Mouse (Mus musculus): ENCODE results near the gene Gm3646. TPM values are rescaled to one million over a fixed set of nuclear protein-coding genes. Genes with fewer than 3 reads are reported as not detected.

Gene Gm3646
- total and polyA plus RNA-seq, 3 experiments, result 1.9 to 9.2 (median 9.1) TPM

DNA sequence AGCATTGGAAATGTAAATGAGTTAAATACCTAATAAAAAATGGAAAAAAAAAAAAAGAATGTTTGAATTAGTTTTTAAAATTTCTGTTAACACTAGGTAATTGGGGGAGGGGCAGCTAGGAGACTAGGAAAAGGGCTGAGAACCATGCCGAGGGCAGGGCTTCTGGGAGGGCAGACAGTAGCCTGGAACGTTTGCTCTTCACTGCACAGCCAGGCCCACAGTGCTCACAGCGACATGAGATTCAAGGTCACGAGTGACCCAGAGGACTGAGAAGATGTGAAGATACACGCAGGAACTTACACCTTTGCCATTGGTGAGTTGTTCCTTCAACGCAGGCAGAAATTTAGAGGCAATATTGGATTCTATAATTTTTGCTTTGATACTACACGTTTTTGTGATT is 2.2 kb downstream of the Gm3646 start:
- H3K27me3 ChIP-seq (ENCODE audit: control insufficient read depth, insufficient read depth, low read length), result no peaks in the 10 kb centered on the region
- no peaks in the 10 kb centered on the region for H3K36me3 ChIP-seq (ENCODE audit: control insufficient read depth, insufficient read depth, low read length)
- no peak overlapping the region for H3K27ac ChIP-seq
- no peaks in the 10 kb centered on the region for H3K79me2 ChIP-seq (replicated peaks; ENCODE audit: control insufficient read depth, insufficient read depth, low read length)
- no peak overlapping the region for H3K9ac ChIP-seq (ENCODE audit: low read depth, low read length)
- H3K4me1 ChIP-seq (ENCODE audit: control insufficient read depth, insufficient read depth, low read length), result peaks cover 1% of the 10 kb centered on the region; the same call in 1 of the 2 replicates
- H3K4me3 ChIP-seq, result no peak overlapping the region
- 89% methylated on average over 7 of the region's 7 CpGs for WGBS
- intact Hi-C loops (cut with DNase I), result no loop called here
- TF ChIP-seq CTCF (IDR thresholded peaks at IDR 0.05) (no peak), EP300 (IDR thresholded peaks at IDR 0.05; ENCODE audit: insufficient read depth, low read depth, low read length) (no peak), POLR2A (IDR thresholded peaks at IDR 0.05; ENCODE audit: insufficient read depth, low read depth, low read length) (no peak)
- DNase-seq, result no peak

DNA sequence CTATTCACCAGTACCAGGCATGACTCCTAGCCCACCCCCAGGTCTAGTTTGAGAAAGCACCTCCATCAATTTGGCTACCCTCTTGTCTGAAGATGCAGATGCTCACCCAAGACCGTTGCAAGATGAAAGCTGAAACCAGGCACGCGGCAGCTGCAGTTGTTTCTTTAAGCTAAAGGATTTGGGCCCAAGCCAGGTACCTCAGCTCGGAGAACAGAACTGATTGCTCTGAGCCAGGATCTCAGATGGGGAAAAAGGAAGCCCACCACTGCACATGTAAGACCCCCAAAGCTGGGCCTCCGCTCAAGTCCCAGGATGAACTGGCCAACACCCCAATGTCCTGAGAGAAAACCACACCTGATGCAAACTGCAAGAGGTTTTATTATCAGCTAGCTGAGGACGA is 7.6 kb downstream of the Gm3646 start:
- no peak for DNase-seq
- Histone ChIP-seq H3K4me1 (ENCODE audit: control insufficient read depth, insufficient read depth, low read length) (no peaks in the 10 kb centered on the region), H3K36me3 (ENCODE audit: control insufficient read depth, insufficient read depth, low read length) (no peaks in the 10 kb centered on the region), H3K4me3 (no peak overlapping the region), H3K79me2 (replicated peaks; ENCODE audit: control insufficient read depth, insufficient read depth, low read length) (no peaks in the 10 kb centered on the region), H3K27me3 (ENCODE audit: control insufficient read depth, insufficient read depth, low read length) (no peaks in the 10 kb centered on the region), H3K27ac (no peak overlapping the region), H3K9ac (ENCODE audit: low read depth, low read length) (no peak overlapping the region)
- no peak for TF ChIP-seq EP300 (IDR thresholded peaks at IDR 0.05; ENCODE audit: insufficient read depth, low read depth, low read length)
- no peak for TF ChIP-seq POLR2A (IDR thresholded peaks at IDR 0.05; ENCODE audit: insufficient read depth, low read depth, low read length)
- TF ChIP-seq CTCF (IDR thresholded peaks at IDR 0.05), result no peak
- WGBS, result 80% methylated on average over 6 of the region's 6 CpGs
- intact Hi-C loops (cut with DNase I), result no loop called here

DNA sequence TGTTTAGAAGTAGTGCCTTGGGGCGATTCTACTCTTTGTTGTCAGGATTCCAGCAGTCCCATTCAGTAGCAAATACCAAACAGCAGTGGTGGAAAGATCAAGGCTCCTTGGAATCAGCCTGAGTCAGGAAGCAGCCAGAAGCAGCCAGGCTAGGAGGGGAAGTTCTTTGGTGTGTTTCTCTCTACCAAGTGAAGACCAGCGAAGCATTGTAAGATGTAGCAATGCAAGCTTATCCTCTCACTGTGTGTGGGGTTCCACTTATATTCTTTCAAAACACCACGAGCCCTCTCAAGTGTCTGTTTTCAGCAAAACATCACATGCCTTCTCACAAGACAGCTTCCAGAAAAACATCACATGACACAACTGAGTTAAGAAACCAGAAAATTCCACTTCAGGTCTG is 8.4 kb downstream of the Gm3646 start:
- Histone ChIP-seq H3K36me3 (ENCODE audit: control insufficient read depth, insufficient read depth, low read length) (no peaks in the 10 kb centered on the region), H3K79me2 (replicated peaks; ENCODE audit: control insufficient read depth, insufficient read depth, low read length) (no peaks in the 10 kb centered on the region), H3K27me3 (ENCODE audit: control insufficient read depth, insufficient read depth, low read length) (no peaks in the 10 kb centered on the region), H3K4me1 (ENCODE audit: control insufficient read depth, insufficient read depth, low read length) (no peaks in the 10 kb centered on the region), H3K9ac (ENCODE audit: low read depth, low read length) (no peak overlapping the region), H3K4me3 (no peak overlapping the region), H3K27ac (no peak overlapping the region)
- 82% methylated on average over 3 of the region's 3 CpGs for WGBS
- no peak for TF ChIP-seq CTCF (IDR thresholded peaks at IDR 0.05)
- TF ChIP-seq POLR2A (IDR thresholded peaks at IDR 0.05; ENCODE audit: insufficient read depth, low read depth, low read length), result no peak
- no peak for TF ChIP-seq EP300 (IDR thresholded peaks at IDR 0.05; ENCODE audit: insufficient read depth, low read depth, low read length)
- intact Hi-C loops (cut with DNase I), result no loop called here
- DNase-seq, result no peak

DNA sequence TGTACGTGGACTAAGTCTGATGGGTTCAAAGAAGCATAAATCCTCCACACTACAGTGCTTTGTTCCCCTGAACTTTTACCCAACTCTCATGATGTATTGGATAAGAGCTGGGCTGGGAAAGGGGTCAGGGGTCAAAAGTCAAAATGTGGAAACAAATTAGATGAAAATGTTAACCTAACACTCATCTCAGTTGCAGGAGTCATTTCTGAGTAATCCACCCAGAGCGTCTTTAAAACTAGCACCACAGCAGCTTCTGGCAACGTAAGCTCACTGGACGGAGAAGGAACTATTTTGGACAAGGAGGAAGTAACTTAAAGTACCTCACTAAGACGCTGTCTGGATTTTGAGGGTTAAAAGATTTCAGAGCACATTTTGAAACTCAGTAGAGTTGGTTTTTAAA is 20.5 kb downstream of the Gm3646 start:
- no peak overlapping the region for H3K27ac ChIP-seq
- no peaks in the 10 kb centered on the region for H3K36me3 ChIP-seq (ENCODE audit: control insufficient read depth, insufficient read depth, low read length)
- no peaks in the 10 kb centered on the region for H3K27me3 ChIP-seq (ENCODE audit: control insufficient read depth, insufficient read depth, low read length)
- no peak for TF ChIP-seq POLR2A (IDR thresholded peaks at IDR 0.05; ENCODE audit: insufficient read depth, low read depth, low read length)
- WGBS, result 87% methylated on average over 5 of the region's 5 CpGs
- intact Hi-C loops (cut with DNase I), result no loop called here
- H3K79me2 ChIP-seq (replicated peaks; ENCODE audit: control insufficient read depth, insufficient read depth, low read length), result no peaks in the 10 kb centered on the region
- DNase-seq, result no peak
- H3K4me1 ChIP-seq (ENCODE audit: control insufficient read depth, insufficient read depth, low read length), result no peaks in the 10 kb centered on the region
- H3K9ac ChIP-seq (ENCODE audit: low read depth, low read length), result no peak overlapping the region
- no peak overlapping the region for H3K4me3 ChIP-seq

DNA sequence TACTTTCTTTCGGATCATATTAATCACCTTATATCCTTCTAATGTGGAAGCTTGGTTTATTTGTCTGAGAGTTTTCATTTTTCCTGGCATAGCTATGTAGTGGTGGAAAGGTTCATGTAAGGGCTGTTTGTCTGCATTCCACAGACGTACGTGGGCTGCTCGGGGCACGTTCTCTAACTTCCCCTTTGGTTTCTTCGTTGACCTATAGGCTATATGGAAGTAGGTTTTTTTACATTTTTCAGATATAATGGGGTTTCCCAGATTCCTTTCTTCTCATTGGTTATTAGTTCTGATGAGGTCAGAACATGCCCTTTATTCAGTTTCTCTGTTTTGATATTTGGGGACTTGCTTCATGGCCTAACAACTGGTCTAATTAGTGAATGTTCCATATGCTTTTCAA is 23.3 kb downstream of the Gm3646 start:
- 85% methylated on average over 6 of the region's 6 CpGs for WGBS
- no peaks in the 10 kb centered on the region for H3K36me3 ChIP-seq (ENCODE audit: control insufficient read depth, insufficient read depth, low read length)
- H3K27ac ChIP-seq, result no peak overlapping the region
- TF ChIP-seq CTCF (IDR thresholded peaks at IDR 0.05), result no peak
- TF ChIP-seq POLR2A (IDR thresholded peaks at IDR 0.05; ENCODE audit: insufficient read depth, low read depth, low read length), result no peak
- TF ChIP-seq EP300 (IDR thresholded peaks at IDR 0.05; ENCODE audit: insufficient read depth, low read depth, low read length), result no peak
- no peaks in the 10 kb centered on the region for H3K4me1 ChIP-seq (ENCODE audit: control insufficient read depth, insufficient read depth, low read length)
- no peaks in the 10 kb centered on the region for H3K79me2 ChIP-seq (replicated peaks; ENCODE audit: control insufficient read depth, insufficient read depth, low read length)
- no peaks in the 10 kb centered on the region for H3K27me3 ChIP-seq (ENCODE audit: control insufficient read depth, insufficient read depth, low read length)
- DNase-seq, result no peak
- intact Hi-C loops (cut with DNase I), result no loop called here
- H3K9ac ChIP-seq (ENCODE audit: low read depth, low read length), result no peak overlapping the region
- H3K4me3 ChIP-seq, result no peak overlapping the region

DNA sequence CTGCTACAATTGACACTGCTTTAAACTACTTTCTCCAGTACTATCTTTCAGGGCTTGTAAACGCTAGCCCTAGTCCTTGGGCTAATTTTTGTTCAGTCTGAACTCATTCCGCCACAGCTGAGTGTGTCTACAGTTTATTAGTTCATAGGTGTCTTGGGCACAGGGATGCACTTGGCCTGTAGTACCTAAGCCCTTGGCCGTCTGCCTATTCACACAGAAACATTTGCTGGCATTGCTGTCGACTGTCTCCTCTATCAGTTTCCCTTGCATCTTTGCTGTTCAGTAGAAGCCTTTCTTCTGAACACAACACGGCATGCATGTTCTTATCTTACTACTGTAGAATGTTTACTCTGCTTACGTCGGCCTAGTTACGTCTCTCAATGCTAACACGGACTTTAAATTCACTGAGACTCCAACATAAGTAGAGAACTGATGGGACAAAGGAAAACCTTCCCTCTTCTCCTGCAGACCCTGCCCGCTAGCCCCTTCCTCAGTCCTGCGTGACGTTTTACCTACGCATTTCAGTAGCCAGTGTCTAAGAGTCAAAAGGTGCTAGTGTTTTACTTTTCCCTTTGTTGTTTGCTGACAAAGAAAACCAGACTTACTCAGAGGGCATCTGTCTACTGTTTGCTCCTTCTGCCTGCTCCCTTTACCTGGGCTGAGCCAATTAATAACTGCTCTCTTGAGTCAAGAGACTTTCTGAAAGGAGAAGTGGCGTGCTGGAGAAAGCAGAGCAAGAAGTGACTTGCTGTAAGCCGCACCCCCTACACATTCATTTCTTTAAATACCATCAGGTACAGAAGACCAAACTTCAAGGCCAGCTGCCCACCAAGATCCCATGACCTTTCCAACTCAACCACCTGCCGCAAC is 25.8 kb downstream of the Gm3646 start:
- Histone ChIP-seq H3K4me1 (ENCODE audit: control insufficient read depth, insufficient read depth, low read length) (no peaks in the 10 kb centered on the region), H3K36me3 (ENCODE audit: control insufficient read depth, insufficient read depth, low read length) (no peaks in the 10 kb centered on the region), H3K9ac (ENCODE audit: low read depth, low read length) (no peak overlapping the region), H3K27me3 (ENCODE audit: control insufficient read depth, insufficient read depth, low read length) (no peaks in the 10 kb centered on the region), H3K79me2 (replicated peaks; ENCODE audit: control insufficient read depth, insufficient read depth, low read length) (no peaks in the 10 kb centered on the region), H3K4me3 (no peak overlapping the region), H3K27ac (no peak overlapping the region)
- 76% methylated on average over 16 of the region's 16 CpGs for WGBS
- DNase-seq, result no peak
- no peak for TF ChIP-seq CTCF (IDR thresholded peaks at IDR 0.05)
- intact Hi-C loops (cut with DNase I), result no loop called here

All from heart, adult 2 months (tissue).